Mouse (Mus musculus) skeletal muscle tissue, adult 2 months (tissue): ENCODE measurements at regions not wholly inside any gene's neighbourhood (a gene's known extent, or its start where the extent isn't known, plus 50 kb on each side); places are given as distances from the start of the nearest gene placed in this dataset.

Experiments
- DNase-seq: peaks from one replicate; pipeline ENCODE4 v3.0.0-alpha.2; 2012; ENCODE audit warnings: low read depth, low spot score

DNA sequence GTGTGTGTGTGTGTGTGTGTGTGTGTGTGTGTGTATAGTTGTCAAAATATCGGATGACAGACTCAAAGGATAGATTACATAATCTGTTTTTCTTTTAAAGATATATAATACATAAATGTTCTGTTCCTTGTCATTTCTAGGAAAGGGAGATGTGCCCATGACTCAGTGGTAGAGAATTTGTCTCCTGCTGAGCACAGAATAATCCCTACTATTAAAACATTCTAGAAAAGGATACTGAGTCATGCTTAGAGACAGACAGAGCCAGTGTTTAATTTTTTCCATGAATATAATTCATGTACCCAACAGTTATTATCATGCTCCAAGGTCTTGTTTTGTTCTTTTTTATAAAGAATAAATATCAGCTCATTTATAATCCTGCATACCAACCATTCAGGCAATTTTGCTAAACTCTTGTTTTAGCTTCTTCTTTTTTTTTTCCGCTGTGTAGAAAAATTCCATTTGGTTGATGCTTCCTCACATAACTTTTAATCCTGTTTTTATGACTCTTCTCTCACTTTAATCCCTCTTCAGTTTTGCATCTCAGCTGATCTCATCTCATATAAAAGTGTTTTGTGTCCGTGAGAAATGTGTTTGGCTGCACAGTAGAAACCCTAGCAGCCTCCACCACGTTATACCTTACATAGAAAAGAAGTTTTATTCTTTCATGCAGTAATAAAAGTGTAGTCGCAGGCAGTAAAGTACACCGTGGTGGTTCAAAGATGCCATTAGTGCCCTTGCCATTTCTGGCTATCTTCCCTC lies 762.3 kb downstream of the Nedd1 start:
- DNase-seq, result no peak

- DNase-seq, result no peak
These were observed 769.1 kb downstream of the Nedd1 start for GRCm38 (mm10) chr10:91953078-91953477.

DNA sequence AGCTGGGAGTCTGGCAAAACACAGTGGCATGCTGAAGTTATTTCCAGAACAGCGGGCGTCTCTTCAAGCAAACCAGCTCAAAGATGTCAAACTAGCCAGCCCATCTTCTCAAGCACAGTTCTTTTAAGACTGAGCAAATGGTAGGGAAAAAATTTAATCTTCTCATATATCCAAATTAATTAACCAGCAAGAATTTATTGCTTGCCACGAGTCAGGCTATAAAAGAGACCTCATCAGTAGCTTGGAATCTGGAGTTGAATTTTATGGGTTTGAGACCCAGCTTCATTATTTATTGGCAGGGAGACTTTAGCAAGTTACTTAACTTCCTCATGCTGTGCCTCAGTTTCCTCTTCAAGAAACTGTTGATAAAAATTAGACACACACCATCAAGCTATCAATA lies 742.5 kb upstream of the Tmpo start:
- DNase-seq, result no peak

GRCm38 (mm10) chr10:91889864-91890263 lies 708.7 kb upstream of the Tmpo start:
- DNase-seq, result no peak

- peak; percentile 4 for DNase-seq
These were observed 707.4 kb upstream of the Tmpo start for GRCm38 (mm10) chr10:91888537-91888936.

- no peak for DNase-seq
These were observed 702.0 kb upstream of the Tmpo start for GRCm38 (mm10) chr10:91883155-91883554.

- DNase-seq, result no peak
These were observed 701.4 kb upstream of the Tmpo start for GRCm38 (mm10) chr10:91882481-91882880.

- DNase-seq, result no peak
These were observed 700.6 kb upstream of the Tmpo start for GRCm38 (mm10) chr10:91881521-91882228.

DNA sequence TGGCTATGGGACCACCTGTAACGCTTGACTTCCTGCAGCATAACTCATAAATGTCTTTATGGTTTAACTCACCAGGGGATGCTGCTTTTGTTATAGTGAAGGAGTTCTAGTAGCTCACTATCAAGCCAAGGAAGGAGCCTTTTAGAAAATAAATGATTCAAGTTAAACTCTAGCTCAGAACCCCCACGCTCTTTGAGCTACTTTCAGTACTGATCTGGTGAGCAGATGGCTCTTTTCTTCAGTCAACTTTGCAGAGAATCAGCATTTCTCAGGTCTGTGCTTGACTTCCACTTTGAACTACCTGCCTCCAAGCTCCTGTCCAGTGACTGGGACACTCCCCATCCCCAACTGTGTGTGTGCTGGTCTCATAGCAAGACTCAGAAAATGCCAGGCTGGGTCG lies 694.3 kb upstream of the Tmpo start:
- DNase-seq, result no peak

- DNase-seq, result no peak
These were observed 690.1 kb upstream of the Tmpo start for GRCm38 (mm10) chr10:91871244-91871643.

GRCm38 (mm10) chr10:91858711-91859595 lies 677.8 kb upstream of the Tmpo start:
- no peak for DNase-seq

GRCm38 (mm10) chr10:91827074-91827473 lies 646.0 kb upstream of the Tmpo start:
- DNase-seq, result no peak

- DNase-seq, result no peak
These were observed 642.4 kb upstream of the Tmpo start for GRCm38 (mm10) chr10:91823499-91823898.

GRCm38 (mm10) chr10:91804870-91805269 lies 623.8 kb upstream of the Tmpo start:
- DNase-seq, result no peak
